ENCODE assay signal across 34 mouse cellular contexts in the genomic region with DNA sequence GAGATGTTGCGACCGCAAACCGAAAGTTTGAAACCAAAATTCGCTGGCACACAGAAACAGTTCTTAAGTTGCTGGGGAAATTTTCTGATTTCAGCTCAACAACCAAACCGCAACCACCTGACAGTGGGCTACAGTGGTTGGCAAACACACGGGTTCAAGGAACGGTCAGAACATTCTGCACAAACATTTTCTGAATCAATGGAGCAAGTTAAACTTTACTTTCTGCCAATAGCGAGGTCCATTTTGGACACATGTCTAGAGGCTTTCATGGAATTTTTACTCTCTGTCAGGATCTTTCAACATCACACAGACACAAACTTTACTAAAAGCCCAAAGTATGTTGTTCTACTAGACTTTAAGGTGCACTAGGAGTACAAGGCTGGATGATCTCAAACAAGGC.
"Had no signal": no experiment of that assay in that cellular context is flagged by ENCODE, and none has a peak within 500 bp of the region (broad histone marks: within the 10 kb centered on the region; RNA-seq: fewer than 3 reads in every experiment).

No protein-coding gene starts in this region.

- H3K9ac ChIP-seq: heart, embryonic 12.5 days; heart, embryonic 13.5 days; heart, embryonic 15.5 days; hindbrain, embryonic 12.5 days; hindbrain, embryonic 13.5 days; hindbrain, embryonic 14.5 days; hindbrain, embryonic 15.5 days; intestine, embryonic 15.5 days; kidney, embryonic 15.5 days had no signal

- H3K4me1 ChIP-seq: heart, embryonic 10.5 days; heart, embryonic 15.5 days; hindbrain, embryonic 10.5 days; hindbrain, embryonic 12.5 days; hindbrain, embryonic 13.5 days; hindbrain, embryonic 15.5 days; intestine, embryonic 15.5 days had no signal

- DNase-seq: heart, adult 18-20 months; heart, adult 2 months; heart, postnatal 10 days; heart, postnatal 14 days; heart, postnatal 36 days; heart, postnatal 4 days; kidney, adult 11 months; kidney, adult 18-20 months; kidney, adult 8-10 months; kidney, adult 9 months; kidney, postnatal 10 days; kidney, postnatal 25 days; kidney, postnatal 4 days; layer of hippocampus, adult 9-11 months; layer of hippocampus, postnatal 36 days had no signal

- H3K27ac ChIP-seq: heart, adult 2 months; heart, embryonic 10.5 days; heart, embryonic 13.5 days; heart, embryonic 15.5 days; hindbrain, embryonic 10.5 days; hindbrain, embryonic 12.5 days; hindbrain, embryonic 13.5 days; hindbrain, embryonic 14.5 days; hindbrain, embryonic 15.5 days; hindbrain, postnatal 0 days; intestine, embryonic 15.5 days; kidney, embryonic 15.5 days; kidney, postnatal 0 days; layer of hippocampus, adult 2 months had no signal

- H3K9me3 ChIP-seq: heart, embryonic 10.5 days; heart, embryonic 15.5 days; intestine, embryonic 15.5 days had no signal

- H3K27me3 ChIP-seq: heart, embryonic 12.5 days; heart, embryonic 13.5 days; heart, embryonic 15.5 days; hindbrain, embryonic 12.5 days; hindbrain, embryonic 13.5 days; hindbrain, embryonic 15.5 days; intestine, embryonic 15.5 days; kidney, embryonic 15.5 days had no signal

- H3K4me3 ChIP-seq: heart, adult 2 months; heart, embryonic 10.5 days; heart, embryonic 12.5 days; heart, embryonic 13.5 days; heart, embryonic 15.5 days; hindbrain, embryonic 10.5 days; hindbrain, embryonic 12.5 days; hindbrain, embryonic 13.5 days; hindbrain, embryonic 15.5 days; intestine, embryonic 15.5 days; kidney, embryonic 15.5 days; layer of hippocampus, adult 2 months had no signal

- ATAC-seq: hindbrain, embryonic 16.5 days; hindbrain, postnatal 0 days; inflammation-experienced regulatory T-cells, adult 6 months; intestine, embryonic 15.5 days; intestine, embryonic 16.5 days; intestine, postnatal 0 days had no signal

- H3K4me2 ChIP-seq: heart, embryonic 11.5 days; heart, embryonic 12.5 days; heart, embryonic 13.5 days; heart, embryonic 15.5 days; hindbrain, embryonic 12.5 days; hindbrain, embryonic 13.5 days; hindbrain, embryonic 14.5 days; hindbrain, embryonic 15.5 days; intestine, embryonic 15.5 days; kidney, embryonic 15.5 days had no signal
